Mouse (Mus musculus): ENCODE data around the gene Rora.

DNA sequence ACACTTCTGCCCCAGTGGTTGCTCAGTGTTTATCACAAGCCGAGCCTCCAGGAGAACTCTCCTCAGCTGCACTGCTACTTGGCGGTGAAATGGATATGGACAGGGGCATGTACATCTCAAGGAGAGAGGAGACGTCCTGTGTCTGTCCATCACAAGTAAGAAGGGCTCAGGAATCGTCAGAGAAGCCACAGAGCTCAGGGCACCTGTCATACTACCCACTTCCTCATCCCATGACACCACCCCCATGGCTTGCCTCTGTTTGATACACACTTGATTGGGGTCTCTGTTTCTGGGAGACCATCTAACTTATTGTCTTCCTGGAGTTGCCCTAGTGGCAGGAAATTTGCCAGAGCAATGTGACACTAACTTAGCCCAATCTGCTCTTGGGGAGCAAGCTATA, 433.3 kb downstream of the Rora start:
- no peak for TF ChIP-seq CTCF (IDR thresholded peaks at IDR 0.05; ENCODE audit: control insufficient read depth, insufficient read depth, low read length)
- no peak for TF ChIP-seq POLR2A (IDR thresholded peaks at IDR 0.05; ENCODE audit: borderline replicate concordance, control insufficient read depth, low read depth, low read length)
